Mouse (Mus musculus) liver, embryonic 12.5 days (tissue): Measurements from ENCODE around the gene Adamtsl2. TPM values are rescaled to one million over a fixed set of nuclear protein-coding genes. Genes with fewer than 3 reads are reported as not detected.

Source experiments
- ATAC-seq: fragments of 200-750 bp; cut with Nextera tagmentation; 2 replicates; pipeline ENCODE4 v1.8.0; 2017; ENCODE audit warnings: moderate number of reproducible peaks, mild to moderate bottlenecking, moderate library complexity
- H3K27ac ChIP-seq: fragments of 300-500 bp; sonication (generic); 2 replicates; pipeline ENCODE4 v1.5.1; 2016; ENCODE audit warnings: mild to moderate bottlenecking
- H3K27me3 ChIP-seq: fragments of 300-500 bp; sonication (generic); replicated peaks from 2 replicates; pipeline ENCODE4 v1.6.1; 2016; ENCODE audit warnings: mild to moderate bottlenecking, moderate library complexity
- H3K36me3 ChIP-seq: fragments of 300-500 bp; sonication (generic); 2 replicates; pipeline ENCODE4 v1.6.1; 2016; ENCODE audit warnings: mild to moderate bottlenecking, moderate library complexity
- H3K4me1 ChIP-seq: fragments of 300-500 bp; sonication (generic); 2 replicates; pipeline ENCODE4 v1.6.1; 2016
- H3K4me2 ChIP-seq: fragments of 300-500 bp; sonication (generic); 2 replicates; pipeline ENCODE4 v1.6.1; 2016; ENCODE audit warnings: mild to moderate bottlenecking, moderate library complexity
- H3K4me3 ChIP-seq: fragments of 300-500 bp; sonication (generic); 2 replicates; pipeline ENCODE4 v1.5.1; 2016; ENCODE audit warnings: mild to moderate bottlenecking, moderate library complexity
- H3K9ac ChIP-seq: fragments of 300-500 bp; sonication (generic); 2 replicates; pipeline ENCODE4 v1.6.1; 2016; ENCODE audit warnings: mild to moderate bottlenecking, moderate library complexity
- H3K9me3 ChIP-seq: fragments of 300-500 bp; sonication (generic); replicated peaks from 2 replicates; pipeline ENCODE4 v1.6.1; 2016; ENCODE audit warnings: mild to moderate bottlenecking, moderate library complexity
- WGBS: fragments of 180-500 bp; shearing (Covaris S2); methylation state at CpG from one replicate; pipeline ENCODE4 v1.1.7; 2016; ENCODE audit not compliant: insufficient replicate concordance; 5-methylcytosine and 5-hydroxymethylcytosine counted together
- polyA plus RNA-seq: library from polyadenylated mRNA; unstranded; fragments of >200 nt; fragmentation: Nextera tagmentation; extraction: Ambion mirVana; gene quantifications from 2 replicates; pipeline ENCODE4 v1.2.1, GENCODE M21; 2016

The Adamtsl2 gene
- polyA plus RNA-seq, 1 experiment from 2014 or later: 0.77 TPM

GRCm38 (mm10) chr2:27146840-27147239, 67.7 kb downstream of the Adamtsl2 start:
- ATAC-seq: no peak
- H3K27ac ChIP-seq: no peak overlapping the region
- H3K4me3 ChIP-seq: no peak overlapping the region
- H3K27me3 ChIP-seq: peaks cover 25% of the 10 kb centered on the region
- H3K9ac ChIP-seq: no peak overlapping the region
- H3K4me1 ChIP-seq: 0 out of 2 replicates have a peak, but pooled peaks cover 6% of the 10 kb centered on the region
- no peaks in the 10 kb centered on the region for H3K36me3 ChIP-seq
- H3K9me3 ChIP-seq: no peaks in the 10 kb centered on the region
- 72% methylated on average over 6 of the region's 6 CpGs for whole genome bisulfite sequencing
- H3K4me2 ChIP-seq: no peak overlapping the region

- 4% methylated on average over 2 of the region's 2 CpGs for WGBS
- no peak overlapping the region for H3K4me2 ChIP-seq
- H3K9ac ChIP-seq: no peak overlapping the region
- no peaks in the 10 kb centered on the region for H3K9me3 ChIP-seq
- no peak overlapping the region for H3K27ac ChIP-seq
- peaks cover 7% of the 10 kb centered on the region for H3K27me3 ChIP-seq
- no peak for ATAC-seq
- no peaks in the 10 kb centered on the region for H3K4me1 ChIP-seq
- no peak overlapping the region for H3K4me3 ChIP-seq
- H3K36me3 ChIP-seq: no peaks in the 10 kb centered on the region
These were observed 70.3 kb downstream of the Adamtsl2 start for GRCm38 (mm10) chr2:27149457-27149856.

GRCm38 (mm10) chr2:27154466-27155185, 75.4 kb downstream of the Adamtsl2 start:
- Histone ChIP-seq H3K4me3 (no peak overlapping the region), H3K9ac (no peak overlapping the region), H3K4me1 (no peaks in the 10 kb centered on the region), H3K9me3 (no peaks in the 10 kb centered on the region), H3K27ac (no peak overlapping the region), H3K27me3 (peaks cover 3% of the 10 kb centered on the region; the same call in 1 of the 2 replicates), H3K36me3 (no peaks in the 10 kb centered on the region), H3K4me2 (no peak overlapping the region)
- no peak for ATAC-seq
- WGBS: 65% methylated on average over 10 of the region's 10 CpGs

- no peak for ATAC-seq
- Histone ChIP-seq H3K4me3 (no peak overlapping the region), H3K4me2 (no peak overlapping the region), H3K4me1 (no peaks in the 10 kb centered on the region), H3K9me3 (no peaks in the 10 kb centered on the region), H3K27me3 (no peaks in the 10 kb centered on the region; the same call in 1 of the 2 replicates), H3K27ac (no peak overlapping the region), H3K36me3 (no peaks in the 10 kb centered on the region), H3K9ac (no peak overlapping the region)
- WGBS: 65% methylated on average over 6 of the region's 6 CpGs
These were observed 77.4 kb downstream of the Adamtsl2 start for GRCm38 (mm10) chr2:27156596-27156995.

Other genes with a start within 250 kb of the Adamtsl2 start
- not detected in 2 replicates for gene Abo, start 214.4 kb upstream of the Adamtsl2 start, polyA plus RNA-seq
- gene Surf6, start 176.5 kb upstream of the Adamtsl2 start, polyA plus RNA-seq: 21.6 and 23.8 TPM in 2 replicates
- 30.0 and 32.1 TPM in 2 replicates for gene Med22, start 168.7 kb upstream of the Adamtsl2 start, polyA plus RNA-seq
- 560 and 587 TPM in 2 replicates for gene Rpl7a, start 168.6 kb upstream of the Adamtsl2 start, polyA plus RNA-seq
- gene Surf2, start 163.0 kb upstream of the Adamtsl2 start, polyA plus RNA-seq: 46.3 and 48.1 TPM in 2 replicates
- gene Surf1, start 162.8 kb upstream of the Adamtsl2 start, polyA plus RNA-seq: 41.6 and 42.5 TPM in 2 replicates
- 120 and 124 TPM in 2 replicates for gene Surf4, start 145.5 kb upstream of the Adamtsl2 start, polyA plus RNA-seq
- 0.06 and 0.14 TPM in 2 replicates for gene Stkld1, start 145.3 kb upstream of the Adamtsl2 start, polyA plus RNA-seq
- gene Rexo4, start 115.0 kb upstream of the Adamtsl2 start, polyA plus RNA-seq: 33.8 and 35.2 TPM in 2 replicates
- gene Adamts13, start 106.0 kb upstream of the Adamtsl2 start, polyA plus RNA-seq: 0.96 and 1.1 TPM in 2 replicates
- 16.5 and 19.1 TPM in 2 replicates for gene Cacfd1, start 69.5 kb upstream of the Adamtsl2 start, polyA plus RNA-seq
- 0.31 and 0.36 TPM in 2 replicates for gene Slc2a6, start 51.4 kb upstream of the Adamtsl2 start, polyA plus RNA-seq
- 0.14 and 0.90 TPM in 2 replicates for gene Mymk, start 7.2 kb upstream of the Adamtsl2 start, polyA plus RNA-seq
- gene Fam163b, start 63.1 kb downstream of the Adamtsl2 start, polyA plus RNA-seq: 0.08 TPM in 1 of 2 replicates, not detected in the other
- 0.05 and 0.12 TPM in 2 replicates for gene Dbh, start 85.9 kb downstream of the Adamtsl2 start, polyA plus RNA-seq
- gene Sardh, start 169.0 kb downstream of the Adamtsl2 start, polyA plus RNA-seq: 37.6 and 41.5 TPM in 2 replicates